In genomic region chr17:11162770-11163169, GRCm38 (mm10) we compare ENCODE assay signal across 27 mouse cellular contexts.
"Had no signal": no experiment of that assay in that cellular context is flagged by ENCODE, and none has a peak within 500 bp of the region (broad histone marks: within the 10 kb centered on the region; RNA-seq: fewer than 3 reads in every experiment).

No protein-coding gene starts in this region.

- H3K27ac ChIP-seq: heart, adult 2 months; heart, embryonic 13.5 days; heart, embryonic 15.5 days; hindbrain, embryonic 13.5 days; hindbrain, embryonic 15.5 days; hindbrain, postnatal 0 days; kidney, embryonic 15.5 days; kidney, postnatal 0 days; limb, embryonic 13.5 days; limb, embryonic 15.5 days; liver, embryonic 12.5 days; liver, embryonic 14.5 days had no signal

- H3K9me3 ChIP-seq: heart, embryonic 13.5 days; heart, embryonic 15.5 days; hindbrain, embryonic 13.5 days; hindbrain, embryonic 15.5 days; kidney, embryonic 15.5 days; limb, embryonic 13.5 days; limb, embryonic 15.5 days; liver, embryonic 12.5 days had no signal

- DNase-seq: gastrocnemius, postnatal 14 days; gastrocnemius, postnatal 36 days; heart, adult 11 months; heart, adult 2 months; heart, postnatal 14 days; heart, postnatal 36 days; kidney, adult 11 months; kidney, adult 2 months; kidney, adult 9 months; kidney, postnatal 14 days; kidney, postnatal 36 days; layer of hippocampus, postnatal 36 days; left cerebral cortex, postnatal 4 days; lung, adult 18-20 months had no signal

- H3K4me3 ChIP-seq: heart, adult 2 months; heart, embryonic 13.5 days; heart, embryonic 15.5 days; hindbrain, embryonic 13.5 days; hindbrain, embryonic 15.5 days; kidney, embryonic 15.5 days; limb, embryonic 13.5 days; limb, embryonic 15.5 days; liver, embryonic 12.5 days had no signal

- H3K9ac ChIP-seq: heart, embryonic 13.5 days; heart, embryonic 15.5 days; hindbrain, embryonic 13.5 days; hindbrain, embryonic 15.5 days; kidney, embryonic 15.5 days; limb, embryonic 13.5 days; limb, embryonic 15.5 days; liver, embryonic 12.5 days; liver, embryonic 14.5 days had no signal

- H3K4me2 ChIP-seq: heart, embryonic 11.5 days; heart, embryonic 13.5 days; heart, embryonic 15.5 days; hindbrain, embryonic 13.5 days; hindbrain, embryonic 15.5 days; kidney, embryonic 15.5 days; limb, embryonic 13.5 days; limb, embryonic 15.5 days; liver, embryonic 12.5 days had no signal

- ATAC-seq: hindbrain, postnatal 0 days; intestine, embryonic 16.5 days; liver, embryonic 12.5 days had no signal

- H3K36me3 ChIP-seq: heart, embryonic 13.5 days; heart, embryonic 15.5 days; hindbrain, embryonic 13.5 days; hindbrain, embryonic 15.5 days; kidney, embryonic 15.5 days; limb, embryonic 13.5 days; limb, embryonic 15.5 days; liver, embryonic 12.5 days had no signal

- H3K27me3 ChIP-seq: heart, embryonic 13.5 days; heart, embryonic 15.5 days; hindbrain, embryonic 13.5 days; hindbrain, embryonic 15.5 days; kidney, embryonic 15.5 days; limb, embryonic 13.5 days; limb, embryonic 15.5 days; liver, embryonic 12.5 days had no signal

- H3K4me1 ChIP-seq: heart, embryonic 13.5 days; heart, embryonic 15.5 days; kidney, embryonic 15.5 days; limb, embryonic 13.5 days; limb, embryonic 15.5 days; liver, embryonic 12.5 days had no signal
